Mouse (Mus musculus) stomach, embryonic 15.5 days (tissue): Measurements from ENCODE around the gene Gm9573. TPM values are rescaled to one million over a fixed set of nuclear protein-coding genes. Genes with fewer than 3 reads are reported as not detected.

Source experiments
- ATAC-seq: fragments of 200-750 bp; cut with Nextera tagmentation; 2 replicates; pipeline ENCODE4 v1.8.0; 2017; ENCODE audit warnings: low read depth, moderate number of reproducible peaks, moderate TSS enrichment; ENCODE audit not compliant: insufficient read depth, low FRiP score
- H3K27ac ChIP-seq: fragments of 300-500 bp; sonication (generic); 2 replicates; pipeline ENCODE4 v1.5.1; 2015; ENCODE audit warnings: mild to moderate bottlenecking, inconsistent platforms
- H3K27me3 ChIP-seq: fragments of 300-500 bp; sonication (generic); replicated peaks from 2 replicates; pipeline ENCODE4 v1.6.1; 2015; ENCODE audit warnings: inconsistent platforms
- H3K36me3 ChIP-seq: fragments of 300-500 bp; sonication (generic); 2 replicates; pipeline ENCODE4 v1.6.1; 2015; ENCODE audit warnings: inconsistent platforms
- H3K4me1 ChIP-seq: fragments of 300-500 bp; sonication (generic); 2 replicates; pipeline ENCODE4 v1.6.1; 2015; ENCODE audit warnings: inconsistent platforms
- H3K4me2 ChIP-seq: fragments of 300-500 bp; sonication (generic); 2 replicates; pipeline ENCODE4 v1.6.1; 2015; ENCODE audit warnings: mild to moderate bottlenecking, inconsistent platforms
- H3K4me3 ChIP-seq: fragments of 300-500 bp; sonication (generic); replicated peaks from 2 replicates; pipeline ENCODE4 v1.5.1; 2015; ENCODE audit warnings: inconsistent platforms
- H3K9ac ChIP-seq: fragments of 300-500 bp; sonication (generic); 2 replicates; pipeline ENCODE4 v1.6.1; 2015; ENCODE audit warnings: inconsistent platforms
- H3K9me3 ChIP-seq: fragments of 300-500 bp; sonication (generic); 2 replicates; pipeline ENCODE4 v1.6.1; 2016; ENCODE audit warnings: inconsistent platforms
- WGBS: fragments of 180-500 bp; shearing (Covaris S2); methylation state at CpG from one replicate; pipeline ENCODE4 v1.1.7; 2015; 5-methylcytosine and 5-hydroxymethylcytosine counted together
- polyA plus RNA-seq: library from polyadenylated mRNA; unstranded; fragments of >200 nt; fragmentation: Nextera tagmentation; extraction: Ambion mirVana; gene quantifications from 2 replicates; pipeline ENCODE4 v1.2.1, GENCODE M21; 2015

The Gm9573 gene
- polyA plus RNA-seq, 1 experiment from 2014 or later, result 0.89 TPM

GRCm38 (mm10) chr17:35592131-35592530, 34.3 kb downstream of the Gm9573 start:
- 71% methylated on average over 9 of the region's 9 CpGs for WGBS
- H3K27ac ChIP-seq, result no peak overlapping the region
- no peaks in the 10 kb centered on the region for H3K4me1 ChIP-seq
- H3K27me3 ChIP-seq, result no peaks in the 10 kb centered on the region
- no peak overlapping the region for H3K9ac ChIP-seq
- no peak overlapping the region for H3K4me2 ChIP-seq
- H3K36me3 ChIP-seq, result no peaks in the 10 kb centered on the region
- ATAC-seq, result no peak
- no peaks in the 10 kb centered on the region for H3K9me3 ChIP-seq
- H3K4me3 ChIP-seq, result no peak overlapping the region

- no peak overlapping the region for H3K9ac ChIP-seq
- WGBS, result 63% methylated on average over 15 of the region's 15 CpGs
- no peak for ATAC-seq
- H3K4me2 ChIP-seq, result no peak overlapping the region
- H3K27me3 ChIP-seq, result no peaks in the 10 kb centered on the region
- H3K4me1 ChIP-seq, result no peaks in the 10 kb centered on the region
- no peak overlapping the region for H3K27ac ChIP-seq
- no peaks in the 10 kb centered on the region for H3K9me3 ChIP-seq
- H3K4me3 ChIP-seq, result no peak overlapping the region
- no peaks in the 10 kb centered on the region for H3K36me3 ChIP-seq
These were observed 34.7 kb downstream of the Gm9573 start for GRCm38 (mm10) chr17:35591731-35592130.

- 94% methylated on average over 7 of the region's 7 CpGs for WGBS
- Histone ChIP-seq H3K9ac (no peak overlapping the region), H3K27ac (no peak overlapping the region), H3K36me3 (no peaks in the 10 kb centered on the region), H3K27me3 (no peaks in the 10 kb centered on the region), H3K9me3 (no peaks in the 10 kb centered on the region), H3K4me3 (no peak overlapping the region), H3K4me1 (no peaks in the 10 kb centered on the region), H3K4me2 (no peak overlapping the region)
- no peak for ATAC-seq
These were observed 35.2 kb downstream of the Gm9573 start for GRCm38 (mm10) chr17:35591219-35591578.

GRCm38 (mm10) chr17:35590410-35591218, 35.8 kb downstream of the Gm9573 start:
- Histone ChIP-seq H3K9me3 (no peaks in the 10 kb centered on the region), H3K27me3 (no peaks in the 10 kb centered on the region), H3K4me2 (peak overlapping the region; percentile 25; the same call in 1 of the 2 replicates), H3K36me3 (no peaks in the 10 kb centered on the region), H3K4me3 (no peak overlapping the region), H3K9ac (no peak overlapping the region), H3K27ac (peak overlapping the region; percentile 76), H3K4me1 (no peaks in the 10 kb centered on the region)
- peak; percentile 52; the same call in 1 of the 2 replicates for ATAC-seq
- 44% methylated on average over 21 of the region's 21 CpGs for WGBS

- no peak overlapping the region for H3K27ac ChIP-seq
- H3K4me1 ChIP-seq, result no peaks in the 10 kb centered on the region
- no peak overlapping the region for H3K4me2 ChIP-seq
- WGBS, result 40% methylated on average over 4 of the region's 4 CpGs
- H3K4me3 ChIP-seq, result no peak overlapping the region
- H3K9me3 ChIP-seq, result no peaks in the 10 kb centered on the region
- H3K27me3 ChIP-seq, result no peaks in the 10 kb centered on the region
- ATAC-seq, result no peak
- H3K9ac ChIP-seq, result no peak overlapping the region
- no peaks in the 10 kb centered on the region for H3K36me3 ChIP-seq
These were observed 38.0 kb downstream of the Gm9573 start for GRCm38 (mm10) chr17:35588387-35588786.

- no peak overlapping the region for H3K9ac ChIP-seq
- H3K4me1 ChIP-seq, result no peaks in the 10 kb centered on the region
- no peak overlapping the region for H3K4me3 ChIP-seq
- no peak overlapping the region for H3K27ac ChIP-seq
- no peaks in the 10 kb centered on the region for H3K9me3 ChIP-seq
- 82% methylated on average over 1 of the region's 1 CpGs for WGBS
- ATAC-seq, result no peak
- H3K4me2 ChIP-seq, result no peak overlapping the region
- H3K27me3 ChIP-seq, result no peaks in the 10 kb centered on the region
- no peaks in the 10 kb centered on the region for H3K36me3 ChIP-seq
These were observed 39.1 kb downstream of the Gm9573 start for GRCm38 (mm10) chr17:35587291-35587690.

- H3K9ac ChIP-seq, result no peak overlapping the region
- H3K27ac ChIP-seq, result no peak overlapping the region
- H3K4me3 ChIP-seq, result no peak overlapping the region
- H3K27me3 ChIP-seq, result no peaks in the 10 kb centered on the region
- ATAC-seq, result no peak
- H3K4me1 ChIP-seq, result no peaks in the 10 kb centered on the region
- 14% methylated on average over 16 of the region's 16 CpGs for WGBS
- no peaks in the 10 kb centered on the region for H3K9me3 ChIP-seq
- H3K4me2 ChIP-seq, result peak overlapping the region; percentile 33; the same call in 1 of the 2 replicates
- no peaks in the 10 kb centered on the region for H3K36me3 ChIP-seq
These were observed 42.0 kb downstream of the Gm9573 start for GRCm38 (mm10) chr17:35584330-35584937.

GRCm38 (mm10) chr17:35582900-35583299, 43.5 kb downstream of the Gm9573 start:
- Histone ChIP-seq H3K27me3 (no peaks in the 10 kb centered on the region), H3K4me1 (no peaks in the 10 kb centered on the region), H3K9me3 (no peaks in the 10 kb centered on the region), H3K27ac (no peak overlapping the region), H3K9ac (no peak overlapping the region), H3K4me3 (no peak overlapping the region), H3K36me3 (no peaks in the 10 kb centered on the region), H3K4me2 (no peak overlapping the region)
- no peak for ATAC-seq
- WGBS, result 88% methylated on average over 1 of the region's 1 CpGs

- H3K9ac ChIP-seq, result no peak overlapping the region
- H3K36me3 ChIP-seq, result no peaks in the 10 kb centered on the region
- no peak overlapping the region for H3K4me3 ChIP-seq
- H3K4me2 ChIP-seq, result no peak overlapping the region
- H3K9me3 ChIP-seq, result no peaks in the 10 kb centered on the region
- H3K4me1 ChIP-seq, result no peaks in the 10 kb centered on the region; the same call in 1 of the 2 replicates
- ATAC-seq, result no peak
- no peak overlapping the region for H3K27ac ChIP-seq
- 20% methylated on average over 6 of the region's 6 CpGs for WGBS
- no peaks in the 10 kb centered on the region for H3K27me3 ChIP-seq
These were observed 48.2 kb downstream of the Gm9573 start for GRCm38 (mm10) chr17:35578211-35578610.

- no peak overlapping the region for H3K27ac ChIP-seq
- no peaks in the 10 kb centered on the region for H3K36me3 ChIP-seq
- H3K9me3 ChIP-seq, result no peaks in the 10 kb centered on the region
- H3K27me3 ChIP-seq, result peaks cover 18% of the 10 kb centered on the region
- WGBS, result 89% methylated on average over 7 of the region's 7 CpGs
- H3K4me1 ChIP-seq, result peaks cover 13% of the 10 kb centered on the region
- H3K9ac ChIP-seq, result no peak overlapping the region
- H3K4me2 ChIP-seq, result no peak overlapping the region
- ATAC-seq, result no peak
- H3K4me3 ChIP-seq, result no peak overlapping the region
These were observed 55.0 kb downstream of the Gm9573 start for GRCm38 (mm10) chr17:35571477-35571876.

GRCm38 (mm10) chr17:35570836-35571235, 55.6 kb downstream of the Gm9573 start:
- H3K27ac ChIP-seq, result no peak overlapping the region
- H3K4me2 ChIP-seq, result no peak overlapping the region
- no peaks in the 10 kb centered on the region for H3K9me3 ChIP-seq
- no peak overlapping the region for H3K9ac ChIP-seq
- H3K27me3 ChIP-seq, result peaks cover 18% of the 10 kb centered on the region
- H3K4me1 ChIP-seq, result peaks cover 13% of the 10 kb centered on the region
- H3K4me3 ChIP-seq, result no peak overlapping the region
- WGBS, result 67% methylated on average over 14 of the region's 14 CpGs
- ATAC-seq, result no peak
- H3K36me3 ChIP-seq, result no peaks in the 10 kb centered on the region

- WGBS, result 5% methylated on average over 28 of the region's 28 CpGs
- Histone ChIP-seq H3K27ac (no peak overlapping the region), H3K9me3 (no peaks in the 10 kb centered on the region), H3K4me3 (peak overlapping the region; percentile 23), H3K27me3 (peaks cover 18% of the 10 kb centered on the region), H3K4me2 (peak overlapping the region; percentile 50), H3K9ac (no peak overlapping the region), H3K4me1 (peaks cover 13% of the 10 kb centered on the region), H3K36me3 (no peaks in the 10 kb centered on the region)
- peak; percentile 10; the same call in 1 of the 2 replicates for ATAC-seq
These were observed 57.1 kb downstream of the Gm9573 start for GRCm38 (mm10) chr17:35569091-35569944.
